Mouse (Mus musculus): ENCODE measurements around the gene Eif2b4. TPM values are rescaled to one million over a fixed set of nuclear protein-coding genes. Genes with fewer than 3 reads are reported as not detected.

The Eif2b4 gene
- total RNA-seq, 2 experiments from 2014 or later = 18.7 to 42.1 TPM

GRCm38 (mm10) chr5:31179301-31179765, 13.9 kb downstream of the Eif2b4 start:
- ATAC-seq (replicated peaks; ENCODE audit: low FRiP score, poor library complexity, severe bottlenecking) = peak; percentile 61

- ATAC-seq (replicated peaks; ENCODE audit: low FRiP score, poor library complexity, severe bottlenecking) = no peak
Measured at GRCm38 (mm10) chr5:31168630-31169029, 24.6 kb downstream of the Eif2b4 start.

- ATAC-seq (replicated peaks; ENCODE audit: low FRiP score, poor library complexity, severe bottlenecking) = no peak
Measured at GRCm38 (mm10) chr5:31164878-31165277, 28.4 kb downstream of the Eif2b4 start.

GRCm38 (mm10) chr5:31162462-31162861, 30.8 kb downstream of the Eif2b4 start:
- ATAC-seq (replicated peaks; ENCODE audit: low FRiP score, poor library complexity, severe bottlenecking) = no peak

- ATAC-seq (replicated peaks; ENCODE audit: low FRiP score, poor library complexity, severe bottlenecking) = peak; percentile 98
Measured at GRCm38 (mm10) chr5:31154152-31154553, 39.1 kb downstream of the Eif2b4 start, which contains the start of gene Mpv17. TSS of gene Mpv17 (minus strand) at chr5:31154251.

GRCm38 (mm10) chr5:31153516-31154151, 39.6 kb downstream of the Eif2b4 start:
- peak; percentile 10; the same call in 1 of the 2 replicates for ATAC-seq (replicated peaks; ENCODE audit: low FRiP score, poor library complexity, severe bottlenecking)

GRCm38 (mm10) chr5:31151746-31152145, 41.5 kb downstream of the Eif2b4 start:
- no peak for ATAC-seq (replicated peaks; ENCODE audit: low FRiP score, poor library complexity, severe bottlenecking)

- ATAC-seq (replicated peaks; ENCODE audit: low FRiP score, poor library complexity, severe bottlenecking) = no peak
Measured at GRCm38 (mm10) chr5:31149781-31150180, 43.4 kb downstream of the Eif2b4 start.

GRCm38 (mm10) chr5:31138968-31139425, 54.2 kb downstream of the Eif2b4 start:
- ATAC-seq (replicated peaks; ENCODE audit: low FRiP score, poor library complexity, severe bottlenecking) = no peak

- ATAC-seq (replicated peaks; ENCODE audit: low FRiP score, poor library complexity, severe bottlenecking) = no peak
Measured at GRCm38 (mm10) chr5:31138241-31138967, 54.8 kb downstream of the Eif2b4 start, which contains the start of gene Ucn. TSS of gene Ucn (minus strand) at chr5:31138829.

- no peak for ATAC-seq (replicated peaks; ENCODE audit: low FRiP score, poor library complexity, severe bottlenecking)
Measured at GRCm38 (mm10) chr5:31137658-31138057, 55.6 kb downstream of the Eif2b4 start.

Other genes with a start within 250 kb of the Eif2b4 start
- not detected in 2 replicates for gene Cgref1, start 247.8 kb downstream of the Eif2b4 start, total RNA-seq (2015; ENCODE audit: low replicate concordance)
- gene Cgref1, start 247.8 kb downstream of the Eif2b4 start, total RNA-seq (2017; ENCODE audit: low replicate concordance) = not detected in 2 replicates
- gene Preb, start 233.1 kb downstream of the Eif2b4 start, total RNA-seq (2015; ENCODE audit: low replicate concordance) = 12.7 and 21.9 TPM in 2 replicates
- gene Preb, start 233.1 kb downstream of the Eif2b4 start, total RNA-seq (2017; ENCODE audit: low replicate concordance) = 10.6 and 27.0 TPM in 2 replicates
- gene Tcf23, start 224.8 kb downstream of the Eif2b4 start, total RNA-seq (2015; ENCODE audit: low replicate concordance) = not detected in 2 replicates
- gene Tcf23, start 224.8 kb downstream of the Eif2b4 start, total RNA-seq (2017; ENCODE audit: low replicate concordance) = not detected in 2 replicates
- gene Atraid, start 145.1 kb downstream of the Eif2b4 start, total RNA-seq (2015; ENCODE audit: low replicate concordance) = 21.3 and 40.5 TPM in 2 replicates
- 22.3 and 26.8 TPM in 2 replicates for gene Atraid, start 145.1 kb downstream of the Eif2b4 start, total RNA-seq (2017; ENCODE audit: low replicate concordance)
- 0.42 TPM in 1 of 2 replicates, not detected in the other for gene Slc5a6, start 144.5 kb downstream of the Eif2b4 start, total RNA-seq (2015; ENCODE audit: low replicate concordance)
- gene Slc5a6, start 144.5 kb downstream of the Eif2b4 start, total RNA-seq (2017; ENCODE audit: low replicate concordance) = 0.98 TPM in 1 of 2 replicates, not detected in the other
- gene Cad, start 138.7 kb downstream of the Eif2b4 start, total RNA-seq (2015; ENCODE audit: low replicate concordance) = 6.5 and 16.3 TPM in 2 replicates
- gene Cad, start 138.7 kb downstream of the Eif2b4 start, total RNA-seq (2017; ENCODE audit: low replicate concordance) = 6.7 and 10.6 TPM in 2 replicates
- gene Dnajc5g, start 87.1 kb downstream of the Eif2b4 start, total RNA-seq (2015; ENCODE audit: low replicate concordance) = not detected in 2 replicates
- gene Dnajc5g, start 87.1 kb downstream of the Eif2b4 start, total RNA-seq (2017; ENCODE audit: low replicate concordance) = 0.70 TPM in 1 of 2 replicates, not detected in the other
- not detected in 2 replicates for gene Slc30a3, start 85.2 kb downstream of the Eif2b4 start, total RNA-seq (2015; ENCODE audit: low replicate concordance)
- gene Slc30a3, start 85.2 kb downstream of the Eif2b4 start, total RNA-seq (2017; ENCODE audit: low replicate concordance) = not detected in 2 replicates
- not detected in 2 replicates for gene Trim54, start 76.7 kb downstream of the Eif2b4 start, total RNA-seq (2015; ENCODE audit: low replicate concordance)
- not detected in 2 replicates for gene Trim54, start 76.7 kb downstream of the Eif2b4 start, total RNA-seq (2017; ENCODE audit: low replicate concordance)
- gene Ucn, start 54.6 kb downstream of the Eif2b4 start, total RNA-seq (2015; ENCODE audit: low replicate concordance) = not detected in 2 replicates
- gene Ucn, start 54.6 kb downstream of the Eif2b4 start, total RNA-seq (2017; ENCODE audit: low replicate concordance) = not detected in 2 replicates
- 9.4 and 11.1 TPM in 2 replicates for gene Mpv17, start 39.2 kb downstream of the Eif2b4 start, total RNA-seq (2015; ENCODE audit: low replicate concordance)
- 10.7 and 12.7 TPM in 2 replicates for gene Mpv17, start 39.2 kb downstream of the Eif2b4 start, total RNA-seq (2017; ENCODE audit: low replicate concordance)
- not detected in 2 replicates for gene Gm29609, start 13.5 kb downstream of the Eif2b4 start, total RNA-seq (2015; ENCODE audit: low replicate concordance)
- gene Gm29609, start 13.5 kb downstream of the Eif2b4 start, total RNA-seq (2017; ENCODE audit: low replicate concordance) = not detected in 2 replicates
- 29.7 and 32.5 TPM in 2 replicates for gene Gtf3c2, start 13.3 kb downstream of the Eif2b4 start, total RNA-seq (2015; ENCODE audit: low replicate concordance)
- 24.8 and 30.7 TPM in 2 replicates for gene Gtf3c2, start 13.3 kb downstream of the Eif2b4 start, total RNA-seq (2017; ENCODE audit: low replicate concordance)
- 2.9 and 17.1 TPM in 2 replicates for gene Snx17, start 203 bp downstream of the Eif2b4 start, total RNA-seq (2015; ENCODE audit: low replicate concordance)
- gene Snx17, start 203 bp downstream of the Eif2b4 start, total RNA-seq (2017; ENCODE audit: low replicate concordance) = 12.3 and 15.8 TPM in 2 replicates
- 2.3 and 4.8 TPM in 2 replicates for gene Zfp513, start 8.9 kb upstream of the Eif2b4 start, total RNA-seq (2015; ENCODE audit: low replicate concordance)
- gene Zfp513, start 8.9 kb upstream of the Eif2b4 start, total RNA-seq (2017; ENCODE audit: low replicate concordance) = 5.5 and 5.9 TPM in 2 replicates
- gene Ppm1g, start 27.3 kb upstream of the Eif2b4 start, total RNA-seq (2015; ENCODE audit: low replicate concordance) = 35.4 and 46.4 TPM in 2 replicates
- gene Ppm1g, start 27.3 kb upstream of the Eif2b4 start, total RNA-seq (2017; ENCODE audit: low replicate concordance) = 67.5 and 132 TPM in 2 replicates
- gene Nrbp1, start 47.4 kb upstream of the Eif2b4 start, total RNA-seq (2015; ENCODE audit: low replicate concordance) = 20.1 and 31.5 TPM in 2 replicates
- 23.0 and 28.1 TPM in 2 replicates for gene Nrbp1, start 47.4 kb upstream of the Eif2b4 start, total RNA-seq (2017; ENCODE audit: low replicate concordance)
- gene Gm9970, start 47.8 kb upstream of the Eif2b4 start, total RNA-seq (2015; ENCODE audit: low replicate concordance) = not detected in 2 replicates
- gene Gm9970, start 47.8 kb upstream of the Eif2b4 start, total RNA-seq (2017; ENCODE audit: low replicate concordance) = not detected in 2 replicates
- gene Krtcap3, start 58.3 kb upstream of the Eif2b4 start, total RNA-seq (2015; ENCODE audit: low replicate concordance) = 1.5 TPM in 1 of 2 replicates, not detected in the other
- gene Krtcap3, start 58.3 kb upstream of the Eif2b4 start, total RNA-seq (2017; ENCODE audit: low replicate concordance) = 4.0 and 4.6 TPM in 2 replicates
- gene Ift172, start 97.7 kb upstream of the Eif2b4 start, total RNA-seq (2015; ENCODE audit: low replicate concordance) = 0.58 and 3.1 TPM in 2 replicates
- 5.6 and 7.9 TPM in 2 replicates for gene Ift172, start 97.7 kb upstream of the Eif2b4 start, total RNA-seq (2017; ENCODE audit: low replicate concordance)
- not detected in 2 replicates for gene Fndc4, start 102.7 kb upstream of the Eif2b4 start, total RNA-seq (2015; ENCODE audit: low replicate concordance)
- 0.34 TPM in 1 of 2 replicates, not detected in the other for gene Fndc4, start 102.7 kb upstream of the Eif2b4 start, total RNA-seq (2017; ENCODE audit: low replicate concordance)
- not detected in 2 replicates for gene Gckr, start 104.0 kb upstream of the Eif2b4 start, total RNA-seq (2015; ENCODE audit: low replicate concordance)
- not detected in 2 replicates for gene Gckr, start 104.0 kb upstream of the Eif2b4 start, total RNA-seq (2017; ENCODE audit: low replicate concordance)

Measured in erythroblast, adult 5-6 weeks (primary cell).